ENCODE assay signal across 18 mouse cellular contexts in the genomic region with DNA sequence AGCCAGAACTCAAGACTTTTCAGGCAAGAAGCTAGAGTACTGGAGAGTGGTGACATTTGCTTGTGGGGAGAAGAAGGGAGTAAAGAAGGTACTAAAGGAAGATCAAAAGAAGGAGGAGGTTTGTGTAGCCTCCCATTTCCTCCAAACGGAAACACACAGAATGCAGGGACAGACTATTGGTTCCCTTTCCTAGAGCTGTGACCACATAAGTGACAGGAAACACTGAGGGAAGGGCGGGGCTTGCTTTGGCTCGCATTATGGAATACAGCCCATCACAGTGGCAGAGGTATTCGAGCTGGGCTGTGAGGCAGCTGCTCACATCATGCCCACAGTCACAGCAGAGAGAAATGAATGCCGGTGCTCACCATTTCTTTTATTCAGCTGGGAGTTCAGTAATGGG. TPM values are rescaled to one million over a fixed set of nuclear protein-coding genes. Genes with fewer than 3 reads are reported as not detected.
DNase-seq lines count a peak whose midpoint lies in the region; ATAC-seq and TF ChIP-seq lines count a peak whose summit lies in the region.
"Had no signal": no experiment of that assay in that cellular context is flagged by ENCODE, and none has a peak within 500 bp of the region (broad histone marks: within the 10 kb centered on the region; RNA-seq: fewer than 3 reads in every experiment).

No protein-coding gene starts in this region.

- peaks cover 19% of the 10 kb centered on the region for H3K4me1 ChIP-seq in thymus, adult 2 months (replicated peaks; ENCODE audit: control insufficient read depth, insufficient read depth, low read length)
- H3K4me1 ChIP-seq in liver, embryonic 16.5 days (ENCODE audit: control insufficient read depth, low read depth, low read length): peaks cover 14% of the 10 kb centered on the region
- H3K4me1 ChIP-seq in midbrain, embryonic 16.5 days (ENCODE audit: control insufficient read depth, insufficient read depth, low read length): peaks cover 7% of the 10 kb centered on the region
- peaks cover 14% of the 10 kb centered on the region; the same call in 1 of the 2 replicates for H3K4me1 ChIP-seq in midbrain, embryonic 14.5 days (ENCODE audit: control insufficient read depth, insufficient read depth, low read length)

- H3K4me3 ChIP-seq in thymus, adult 2 months (ENCODE audit: control insufficient read depth, insufficient read depth, low read length): no peak overlapping the region
- H3K4me3 ChIP-seq in liver, embryonic 16.5 days (ENCODE audit: low read depth, low read length): no peak overlapping the region
- no peak overlapping the region for H3K4me3 ChIP-seq in midbrain, embryonic 16.5 days (ENCODE audit: low read depth, low read length)
- H3K4me3 ChIP-seq in midbrain, embryonic 14.5 days (replicated peaks; ENCODE audit: low read depth, low read length): no peak overlapping the region
- H3K4me3 ChIP-seq: erythroblast, embryonic 14.5 days; hindbrain, embryonic 13.5 days; limb, embryonic 13.5 days had no signal

- peak; percentile 49 for DNase-seq in CD4-positive, CD25-positive, alpha-beta regulatory T cell, adult 2 months (ENCODE audit: low read depth, low spot score)
- DNase-seq in thymus, postnatal 0 days (ENCODE audit: low spot score): peak; percentile 57
- DNase-seq in thymus, adult 2 months: no peak
- DNase-seq in adrenal gland, postnatal 4 days (ENCODE audit: low spot score in 2 of 2): no peak
- no peak for DNase-seq in midbrain, embryonic 14.5 days
- DNase-seq: cerebellum, adult 2 months; kidney, adult 8-10 months; right cerebral cortex, adult 18-20 months had no signal

- ATAC-seq in CD4-positive, CD25-positive, alpha-beta regulatory T cell, adult 4 months: no peak
- ATAC-seq in liver, embryonic 16.5 days (ENCODE audit: low read depth): no peak
- ATAC-seq in midbrain, embryonic 16.5 days: no peak
- no peak for ATAC-seq in midbrain, embryonic 14.5 days (ENCODE audit: low FRiP score, low TSS enrichment)

- no peak for TF ChIP-seq POLR2A in thymus, adult 2 months (IDR thresholded peaks at IDR 0.05; ENCODE audit: control insufficient read depth, extremely low read depth, insufficient read depth, low read length, poor library complexity)

- H3K36me3 ChIP-seq in thymus, adult 2 months (ENCODE audit: control insufficient read depth, insufficient read depth, low read length): no peaks in the 10 kb centered on the region
- H3K36me3 ChIP-seq in liver, embryonic 16.5 days (ENCODE audit: control insufficient read depth, insufficient read depth): no peaks in the 10 kb centered on the region
- H3K36me3 ChIP-seq in midbrain, embryonic 16.5 days (ENCODE audit: control insufficient read depth, insufficient read depth, low read length): no peaks in the 10 kb centered on the region
- H3K36me3 ChIP-seq in midbrain, embryonic 14.5 days (ENCODE audit: control insufficient read depth, insufficient read depth, low read length): no peaks in the 10 kb centered on the region
- H3K36me3 ChIP-seq: hindbrain, embryonic 13.5 days; limb, embryonic 13.5 days had no signal

- H3K9ac ChIP-seq in liver, embryonic 16.5 days (ENCODE audit: low read depth, low read length): no peak overlapping the region
- H3K9ac ChIP-seq in midbrain, embryonic 16.5 days (ENCODE audit: low read depth, low read length): no peak overlapping the region
- H3K9ac ChIP-seq in midbrain, embryonic 14.5 days (replicated peaks; ENCODE audit: low read length): no peak overlapping the region
- H3K9ac ChIP-seq: hindbrain, embryonic 13.5 days; limb, embryonic 13.5 days had no signal

- WGBS in thymus, adult 2 months: 0% methylated on average over 5 of the region's 5 CpGs
- 8% methylated on average over 5 of the region's 5 CpGs for WGBS in liver, embryonic 16.5 days (ENCODE audit: insufficient replicate concordance)
- 33% methylated on average over 5 of the region's 5 CpGs for WGBS in midbrain, embryonic 16.5 days
- 34% methylated on average over 5 of the region's 5 CpGs for WGBS in midbrain, embryonic 14.5 days

- H3K27ac ChIP-seq in thymus, adult 2 months (ENCODE audit: control insufficient read depth, insufficient read depth, low read length): no peak overlapping the region
- no peak overlapping the region for H3K27ac ChIP-seq in liver, embryonic 16.5 days (ENCODE audit: low read length)
- no peak overlapping the region for H3K27ac ChIP-seq in midbrain, embryonic 16.5 days (ENCODE audit: low read length)
- H3K27ac ChIP-seq in midbrain, embryonic 14.5 days (replicated peaks; ENCODE audit: low read depth, low read length): no peak overlapping the region
- H3K27ac ChIP-seq: hindbrain, embryonic 13.5 days; limb, embryonic 13.5 days had no signal

- TF ChIP-seq CTCF in thymus, adult 2 months (IDR thresholded peaks at IDR 0.05; ENCODE audit: borderline replicate concordance, control insufficient read depth, extremely low read depth, insufficient read depth, low read length, poor library complexity): no peak

- H3K27me3 ChIP-seq in thymus, adult 2 months (ENCODE audit: control insufficient read depth, insufficient read depth, low read length): peaks cover 9% of the 10 kb centered on the region
- peaks cover 79% of the 10 kb centered on the region for H3K27me3 ChIP-seq in liver, embryonic 16.5 days (ENCODE audit: control insufficient read depth, insufficient read depth, low read depth, low read length)
- peaks cover 89% of the 10 kb centered on the region for H3K27me3 ChIP-seq in midbrain, embryonic 16.5 days (ENCODE audit: control insufficient read depth, insufficient read depth, low read depth, low read length)
- H3K27me3 ChIP-seq in midbrain, embryonic 14.5 days (ENCODE audit: control insufficient read depth, insufficient read depth, low read length): peaks cover 99% of the 10 kb centered on the region

- H3K4me2 ChIP-seq in liver, embryonic 16.5 days (ENCODE audit: low read depth, low read length): 0 out of 2 replicates have a peak overlapping the region, but pooled peaks have one; percentile 11
- no peak overlapping the region for H3K4me2 ChIP-seq in midbrain, embryonic 16.5 days (ENCODE audit: low read length)
- no peak overlapping the region for H3K4me2 ChIP-seq in midbrain, embryonic 14.5 days (ENCODE audit: low read length)
- H3K4me2 ChIP-seq: heart, embryonic 11.5 days; hindbrain, embryonic 13.5 days; limb, embryonic 13.5 days; midbrain, embryonic 11.5 days had no signal

- no peaks in the 10 kb centered on the region for H3K9me3 ChIP-seq in liver, embryonic 16.5 days (replicated peaks; ENCODE audit: control insufficient read depth, low read length)
- H3K9me3 ChIP-seq in midbrain, embryonic 16.5 days (replicated peaks; ENCODE audit: control insufficient read depth, low read length, poor library complexity, severe bottlenecking): no peaks in the 10 kb centered on the region
- H3K9me3 ChIP-seq in midbrain, embryonic 14.5 days (ENCODE audit: control insufficient read depth, low read length): no peaks in the 10 kb centered on the region
- H3K9me3 ChIP-seq: hindbrain, embryonic 13.5 days; limb, embryonic 13.5 days had no signal

RNA-seq across cellular contexts. Expression of a gene that starts 7.7 kb away (rescaled TPM):
- under 1 TPM in 1 of 2 experiments, not detected in 1; 0.74 TPM for polyA plus RNA-seq in CD4-positive, CD25-positive, alpha-beta regulatory T cell, adult 4 months (2017; shearing (Covaris generic))
- 645 and 679 TPM in 2 replicates for polyA plus RNA-seq in thymus, postnatal 0 days (2015; fragmentation: Nextera tagmentation; extraction: Ambion mirVana)
- polyA plus RNA-seq in thymus, adult 2 months (2012; rRNA removed): 640 and 1,004 TPM in 2 replicates
- 0.54 and 0.72 TPM in 2 replicates for polyA plus RNA-seq in liver, embryonic 16.5 days (2015; fragmentation: Nextera tagmentation; extraction: Ambion mirVana)
- total RNA-seq in adrenal gland, postnatal 4 days (2021): not detected
- polyA plus RNA-seq in midbrain, embryonic 16.5 days (2015; fragmentation: Nextera tagmentation; extraction: Ambion mirVana): not detected in 2 replicates
- polyA plus RNA-seq in midbrain, embryonic 14.5 days (2014; fragmentation: Nextera tagmentation; extraction: Ambion mirVana): not detected in 2 replicates
- polyA plus RNA-seq: erythroblast, embryonic 14.5 days; neural tube, embryonic 14.5 days had no signal

RNA-seq across cellular contexts. Expression of a gene that starts 20.8 kb away (rescaled TPM):
- polyA plus RNA-seq in CD4-positive, CD25-positive, alpha-beta regulatory T cell, adult 4 months (2017; shearing (Covaris generic)): not detected
- 0.14 and 0.18 TPM in 2 replicates for polyA plus RNA-seq in thymus, postnatal 0 days (2015; fragmentation: Nextera tagmentation; extraction: Ambion mirVana)
- polyA plus RNA-seq in thymus, adult 2 months (2012; rRNA removed): 0.08 and 0.23 TPM in 2 replicates
- not detected in 2 replicates for polyA plus RNA-seq in liver, embryonic 16.5 days (2015; fragmentation: Nextera tagmentation; extraction: Ambion mirVana)
- total RNA-seq in adrenal gland, postnatal 4 days (2021): not detected
- polyA plus RNA-seq in midbrain, embryonic 16.5 days (2015; fragmentation: Nextera tagmentation; extraction: Ambion mirVana): not detected in 2 replicates
- not detected in 2 replicates for polyA plus RNA-seq in midbrain, embryonic 14.5 days (2014; fragmentation: Nextera tagmentation; extraction: Ambion mirVana)
- total RNA-seq: left cerebral cortex, adult 18-20 months had no signal
- polyA plus RNA-seq: cerebellum, adult 2 months; erythroblast, embryonic 14.5 days; heart, embryonic 11.5 days; hindbrain, embryonic 13.5 days; midbrain, embryonic 11.5 days; neural tube, embryonic 14.5 days had no signal

RNA-seq across cellular contexts. Expression of a gene that starts 33.5 kb away (rescaled TPM):
- polyA plus RNA-seq in CD4-positive, CD25-positive, alpha-beta regulatory T cell, adult 4 months (2017; shearing (Covaris generic)): not detected
- polyA plus RNA-seq in thymus, postnatal 0 days (2015; fragmentation: Nextera tagmentation; extraction: Ambion mirVana): 49.6 and 71.7 TPM in 2 replicates
- polyA plus RNA-seq in thymus, adult 2 months (2012; rRNA removed): 248 and 460 TPM in 2 replicates
- 13.7 and 18.8 TPM in 2 replicates for polyA plus RNA-seq in liver, embryonic 16.5 days (2015; fragmentation: Nextera tagmentation; extraction: Ambion mirVana)
- total RNA-seq in adrenal gland, postnatal 4 days (2021): 100 to 1,000 TPM; 349 to 449 TPM
- polyA plus RNA-seq in midbrain, embryonic 16.5 days (2015; fragmentation: Nextera tagmentation; extraction: Ambion mirVana): not detected in 2 replicates
- polyA plus RNA-seq in midbrain, embryonic 14.5 days (2014; fragmentation: Nextera tagmentation; extraction: Ambion mirVana): not detected in 2 replicates
- polyA plus RNA-seq: cerebellum, adult 2 months; hindbrain, embryonic 13.5 days; neural tube, embryonic 14.5 days had no signal

RNA-seq across cellular contexts. Expression of a gene that starts 33.8 kb away (rescaled TPM):
- 1 to 10 TPM in 1 of 2 experiments, not detected in 1; 4.8 TPM for polyA plus RNA-seq in CD4-positive, CD25-positive, alpha-beta regulatory T cell, adult 4 months (2017; shearing (Covaris generic))
- 25.8 and 33.9 TPM in 2 replicates for polyA plus RNA-seq in thymus, postnatal 0 days (2015; fragmentation: Nextera tagmentation; extraction: Ambion mirVana)
- 322 and 402 TPM in 2 replicates for polyA plus RNA-seq in thymus, adult 2 months (2012; rRNA removed)
- 2.9 and 4.7 TPM in 2 replicates for polyA plus RNA-seq in liver, embryonic 16.5 days (2015; fragmentation: Nextera tagmentation; extraction: Ambion mirVana)
- total RNA-seq in adrenal gland, postnatal 4 days (2021): 100 to 1,000 TPM; 500 to 615 TPM
- polyA plus RNA-seq in midbrain, embryonic 16.5 days (2015; fragmentation: Nextera tagmentation; extraction: Ambion mirVana): 1.3 TPM in 1 of 2 replicates, not detected in the other
- 0.86 and 1.1 TPM in 2 replicates for polyA plus RNA-seq in midbrain, embryonic 14.5 days (2014; fragmentation: Nextera tagmentation; extraction: Ambion mirVana)
- polyA plus RNA-seq: neural tube, embryonic 14.5 days had no signal

RNA-seq across cellular contexts. Expression of a gene that starts 39.3 kb away (rescaled TPM):
- 1 to 10 TPM; 5.4 to 6.7 TPM for polyA plus RNA-seq in CD4-positive, CD25-positive, alpha-beta regulatory T cell, adult 4 months (2017; shearing (Covaris generic))
- polyA plus RNA-seq in thymus, postnatal 0 days (2015; fragmentation: Nextera tagmentation; extraction: Ambion mirVana): 37.1 and 39.2 TPM in 2 replicates
- polyA plus RNA-seq in thymus, adult 2 months (2012; rRNA removed): 33.1 and 38.5 TPM in 2 replicates
- polyA plus RNA-seq in liver, embryonic 16.5 days (2015; fragmentation: Nextera tagmentation; extraction: Ambion mirVana): 47.5 and 58.3 TPM in 2 replicates
- total RNA-seq in adrenal gland, postnatal 4 days (2021): 100 to 1,000 TPM; 221 to 240 TPM
- 4.0 and 4.9 TPM in 2 replicates for polyA plus RNA-seq in midbrain, embryonic 16.5 days (2015; fragmentation: Nextera tagmentation; extraction: Ambion mirVana)
- polyA plus RNA-seq in midbrain, embryonic 14.5 days (2014; fragmentation: Nextera tagmentation; extraction: Ambion mirVana): 6.6 and 6.8 TPM in 2 replicates

Comparison
In these comparisons a context has a peak if more than half of its experiments do, and no peak if none do; other contexts are left out.
1. DNase-seq: peak in CD4-positive, CD25-positive, alpha-beta regulatory T cell, adult 2 months (single experiment) and thymus, postnatal 0 days (single experiment); none in thymus, adult 2 months (single experiment), adrenal gland, postnatal 4 days (0 of 2) and midbrain, embryonic 14.5 days (single experiment).
2. RNA of a gene that starts 7.7 kb away (polyA plus RNA-seq): 640 to 1,004 TPM in thymus, adult 2 months and 645 to 679 TPM in thymus, postnatal 0 days; 0.74 TPM in CD4-positive, CD25-positive, alpha-beta regulatory T cell, adult 4 months, 0.54 to 0.72 TPM in liver, embryonic 16.5 days, not detected in midbrain, embryonic 14.5 days and not detected in midbrain, embryonic 16.5 days; every median in the first group is over 100 times any median in the second.
3. RNA of a gene that starts 33.5 kb away (polyA plus RNA-seq): 248 to 460 TPM in thymus, adult 2 months, 49.6 to 71.7 TPM in thymus, postnatal 0 days and 13.7 to 18.8 TPM in liver, embryonic 16.5 days; not detected in CD4-positive, CD25-positive, alpha-beta regulatory T cell, adult 4 months, not detected in midbrain, embryonic 16.5 days and not detected in midbrain, embryonic 14.5 days; every median in the first group is over 10 times any median in the second.